Mouse (Mus musculus) E14TG2a.4 (cell line): ENCODE results near the gene Gja10.

ENCODE experiments used
- CTCF ChIP-seq: conservative IDR thresholded peaks from 2 replicates; pipeline ENCODE4 v1.5.1; 2014; ENCODE audit warnings: low read length
- POU5F1 ChIP-seq: IDR thresholded peaks from 2 replicates; pipeline ENCODE4 v1.6.1; 2014; ENCODE audit warnings: low read length, borderline replicate concordance

DNA sequence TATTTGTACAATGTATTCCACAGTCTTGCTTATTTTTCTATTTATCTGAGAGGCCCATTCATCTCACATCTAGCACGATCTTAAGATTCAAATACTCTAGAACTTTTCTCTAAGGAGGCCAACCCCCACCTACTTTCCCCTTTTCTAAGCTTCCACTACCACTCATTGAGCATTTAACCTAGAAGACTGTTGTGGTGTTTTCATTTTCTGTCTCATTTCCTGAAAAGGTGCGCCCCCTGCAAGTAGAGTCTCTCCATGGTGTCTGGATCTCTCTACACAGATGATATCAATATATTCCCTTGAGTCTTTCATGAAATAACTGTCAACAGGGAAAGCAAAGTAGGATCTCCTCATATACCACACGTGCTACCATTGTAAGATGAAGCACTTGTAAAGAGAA is at the start of gene Gja10:
- no peak for TF ChIP-seq CTCF
- TF ChIP-seq POU5F1: no peak
